Mouse (Mus musculus): ENCODE results near the gene Tmem97. TPM values are rescaled to one million over a fixed set of nuclear protein-coding genes. Genes with fewer than 3 reads are reported as not detected.
A peak's percentile ranks its signal among the peaks of the same experiment; 100 is the strongest.
"Not testable (repeated sequence)": the region's sequence is repeated elsewhere in the genome, so short reads cannot be mapped to it uniquely, and the experiment has no call there.

Gene Tmem97
- total RNA-seq (2014; fragmentation: Nextera tagmentation) (54.8 and 65.1 TPM in 2 replicates), total RNA-seq (2017) (67.8 and 70.1 TPM in 2 replicates), polyA plus RNA-seq (2012) (30.4 and 30.8 TPM in 2 replicates)

- peaks cover 16% of the 10 kb centered on the region for H3K9me3 ChIP-seq (replicated peaks)
- TF ChIP-seq GATA1 (IDR thresholded peaks at IDR 0.05; ENCODE audit: borderline replicate concordance, low read length) (no peak), TAL1 (conservative IDR thresholded peaks at IDR 0.05; ENCODE audit: low read depth, low read length) (no peak), CTCF (IDR thresholded peaks at IDR 0.05; ENCODE audit: low read depth, low read length) (no peak), GATA2 (IDR thresholded peaks at IDR 0.05; ENCODE audit: borderline replicate concordance, low read depth, low read length) (no peak), POLR2AphosphoS5 (IDR thresholded peaks at IDR 0.05; ENCODE audit: insufficient replicate concordance, low read depth, low read length) (no peak)
- H3K4me3 ChIP-seq (ENCODE audit: low read depth, low read length): peak within 1 kb of the TSS; percentile 81
- DNase-seq (ENCODE audit: low spot score): peak; percentile 96
- H3K27me3 ChIP-seq (ENCODE audit: insufficient read depth, low read length): no peaks in the 10 kb centered on the region
- ATAC-seq (ENCODE audit: extremely low read depth, insufficient number of reproducible peaks, low FRiP score, poor library complexity, severe bottlenecking): peak; percentile 99
- H3K36me3 ChIP-seq (replicated peaks): peaks cover 26% of the 10 kb centered on the region
- H3K4me1 ChIP-seq (ENCODE audit: insufficient read depth, low read depth, low read length): peaks cover 42% of the 10 kb centered on the region
These were observed at the start of gene Tmem97 for GRCm38 (mm10) chr11:78550168-78551058. Gene Tmem97, minus strand, starts transcription at chr11:78550777.

- H3K9me3 ChIP-seq (replicated peaks): no peaks in the 10 kb centered on the region
- H3K36me3 ChIP-seq (replicated peaks): peaks cover 22% of the 10 kb centered on the region
- ATAC-seq (ENCODE audit: extremely low read depth, insufficient number of reproducible peaks, low FRiP score, poor library complexity, severe bottlenecking) (no peak), DNase-seq (ENCODE audit: low spot score) (no peak)
- H3K4me1 ChIP-seq (ENCODE audit: insufficient read depth, low read depth, low read length): peaks cover 10% of the 10 kb centered on the region
- no peaks in the 10 kb centered on the region for H3K27me3 ChIP-seq (ENCODE audit: insufficient read depth, low read length)
- TF ChIP-seq GATA1 (IDR thresholded peaks at IDR 0.05; ENCODE audit: borderline replicate concordance, low read length): no peak
- TF ChIP-seq TAL1 (conservative IDR thresholded peaks at IDR 0.05; ENCODE audit: low read depth, low read length): no peak
- TF ChIP-seq CTCF (IDR thresholded peaks at IDR 0.05; ENCODE audit: low read depth, low read length): no peak
- no peak for TF ChIP-seq POLR2AphosphoS5 (IDR thresholded peaks at IDR 0.05; ENCODE audit: insufficient replicate concordance, low read depth, low read length)
- TF ChIP-seq GATA2 (IDR thresholded peaks at IDR 0.05; ENCODE audit: borderline replicate concordance, low read depth, low read length): no peak
- no peak overlapping the region for H3K4me3 ChIP-seq (ENCODE audit: low read depth, low read length)
These were observed 49.5 kb upstream of the Tmem97 start for GRCm38 (mm10) chr11:78600051-78600450.

GRCm38 (mm10) chr11:78598763-78599415 lies 48.3 kb upstream of the Tmem97 start:
- no peak for TF ChIP-seq GATA1 (IDR thresholded peaks at IDR 0.05; ENCODE audit: borderline replicate concordance, low read length)
- no peak for ATAC-seq (ENCODE audit: extremely low read depth, insufficient number of reproducible peaks, low FRiP score, poor library complexity, severe bottlenecking)

GRCm38 (mm10) chr11:78596750-78597149 lies 46.2 kb upstream of the Tmem97 start:
- Histone ChIP-seq H3K4me3 (ENCODE audit: low read depth, low read length) (no peak overlapping the region), H3K27me3 (ENCODE audit: insufficient read depth, low read length) (no peaks in the 10 kb centered on the region), H3K4me1 (ENCODE audit: insufficient read depth, low read depth, low read length) (peaks cover 10% of the 10 kb centered on the region), H3K9me3 (replicated peaks) (no peaks in the 10 kb centered on the region), H3K36me3 (replicated peaks) (peaks cover 24% of the 10 kb centered on the region)
- TF ChIP-seq CTCF (IDR thresholded peaks at IDR 0.05; ENCODE audit: low read depth, low read length) (no peak), GATA1 (IDR thresholded peaks at IDR 0.05; ENCODE audit: borderline replicate concordance, low read length) (no peak)
- DNase-seq (ENCODE audit: low spot score): no peak
- no peak for ATAC-seq (ENCODE audit: extremely low read depth, insufficient number of reproducible peaks, low FRiP score, poor library complexity, severe bottlenecking)

More at GRCm38 (mm10) chr11:78598763-78599415, 48.3 kb upstream of the Tmem97 start:
- no peak for DNase-seq (ENCODE audit: low spot score)
- Histone ChIP-seq H3K4me1 (ENCODE audit: insufficient read depth, low read depth, low read length) (peaks cover 10% of the 10 kb centered on the region), H3K36me3 (replicated peaks) (peaks cover 22% of the 10 kb centered on the region), H3K27me3 (ENCODE audit: insufficient read depth, low read length) (no peaks in the 10 kb centered on the region), H3K4me3 (ENCODE audit: low read depth, low read length) (no peak overlapping the region), H3K9me3 (replicated peaks) (no peaks in the 10 kb centered on the region)

- DNase-seq (ENCODE audit: low spot score) (no peak), ATAC-seq (ENCODE audit: extremely low read depth, insufficient number of reproducible peaks, low FRiP score, poor library complexity, severe bottlenecking) (no peak)
- no peak overlapping the region for H3K4me3 ChIP-seq (ENCODE audit: low read depth, low read length)
- H3K27me3 ChIP-seq (ENCODE audit: insufficient read depth, low read length): no peaks in the 10 kb centered on the region
- H3K4me1 ChIP-seq (ENCODE audit: insufficient read depth, low read depth, low read length): peaks cover 10% of the 10 kb centered on the region
- H3K36me3 ChIP-seq (replicated peaks): peaks cover 24% of the 10 kb centered on the region
- H3K9me3 ChIP-seq (replicated peaks): no peaks in the 10 kb centered on the region
- no peak for TF ChIP-seq CTCF (IDR thresholded peaks at IDR 0.05; ENCODE audit: low read depth, low read length)
- no peak for TF ChIP-seq TAL1 (conservative IDR thresholded peaks at IDR 0.05; ENCODE audit: low read depth, low read length)
- no peak for TF ChIP-seq GATA2 (IDR thresholded peaks at IDR 0.05; ENCODE audit: borderline replicate concordance, low read depth, low read length)
These were observed 45.2 kb upstream of the Tmem97 start for GRCm38 (mm10) chr11:78595773-78596172.

GRCm38 (mm10) chr11:78594271-78594964 lies 43.8 kb upstream of the Tmem97 start:
- ATAC-seq (ENCODE audit: extremely low read depth, insufficient number of reproducible peaks, low FRiP score, poor library complexity, severe bottlenecking) (no peak), DNase-seq (ENCODE audit: low spot score) (no peak)
- peaks cover 27% of the 10 kb centered on the region for H3K36me3 ChIP-seq (replicated peaks)
- peaks cover 10% of the 10 kb centered on the region for H3K4me1 ChIP-seq (ENCODE audit: insufficient read depth, low read depth, low read length)
- TF ChIP-seq GATA2 (IDR thresholded peaks at IDR 0.05; ENCODE audit: borderline replicate concordance, low read depth, low read length) (no peak), POLR2AphosphoS5 (IDR thresholded peaks at IDR 0.05; ENCODE audit: insufficient replicate concordance, low read depth, low read length) (no peak), TAL1 (conservative IDR thresholded peaks at IDR 0.05; ENCODE audit: low read depth, low read length) (no peak), CTCF (IDR thresholded peaks at IDR 0.05; ENCODE audit: low read depth, low read length) (no peak), GATA1 (IDR thresholded peaks at IDR 0.05; ENCODE audit: borderline replicate concordance, low read length) (no peak)
- no peaks in the 10 kb centered on the region for H3K27me3 ChIP-seq (ENCODE audit: insufficient read depth, low read length)
- no peak overlapping the region for H3K4me3 ChIP-seq (ENCODE audit: low read depth, low read length)
- H3K9me3 ChIP-seq (replicated peaks): no peaks in the 10 kb centered on the region

GRCm38 (mm10) chr11:78587677-78588076 lies 37.1 kb upstream of the Tmem97 start:
- H3K4me3 ChIP-seq (ENCODE audit: low read depth, low read length); H3K4me1 ChIP-seq (ENCODE audit: insufficient read depth, low read depth, low read length); H3K9me3 ChIP-seq (replicated peaks); H3K27me3 ChIP-seq (ENCODE audit: insufficient read depth, low read length); ATAC-seq (ENCODE audit: extremely low read depth, insufficient number of reproducible peaks, low FRiP score, poor library complexity, severe bottlenecking); DNase-seq (ENCODE audit: low spot score): not testable (repeated sequence)
- peaks cover 29% of the 10 kb centered on the region for H3K36me3 ChIP-seq (replicated peaks)

Measured in G1E (cell line).